Mouse (Mus musculus) kidney, postnatal 25 days (tissue): ENCODE data around the gene Nxf2.
"Not testable (repeated sequence)": the region's sequence is repeated elsewhere in the genome, so short reads cannot be mapped to it uniquely, and the experiment has no call there.

Source experiments
- DNase-seq, 2 experiments: peaks; one replicate each; pipeline ENCODE4 v3.0.0; 2021; ENCODE audit warnings: mixed read lengths in 2 of 2

The Nxf2 gene

DNA sequence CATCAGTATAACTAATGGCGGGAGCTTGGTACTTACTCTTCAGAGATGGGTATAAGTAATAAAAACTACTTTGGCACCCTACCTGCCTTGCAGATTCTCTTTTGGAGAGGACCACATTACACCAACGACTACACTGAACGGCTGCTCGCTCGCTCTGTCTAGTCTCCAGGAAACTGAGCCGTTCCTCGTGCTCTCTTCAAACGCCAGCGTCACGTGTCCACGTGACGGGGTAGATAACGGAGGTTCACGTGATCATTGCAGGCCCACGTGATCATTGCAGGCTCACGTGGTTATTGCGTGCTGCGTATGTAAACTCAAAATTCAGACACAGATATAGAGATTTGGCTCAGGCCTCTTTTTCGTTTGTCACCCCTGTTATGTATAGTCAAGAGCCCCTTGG is at the start of gene Nxf2:
TSS of gene Nxf2 (minus strand) at position 209 of the 400 bp plus-strand sequence.
- no peak for DNase-seq

DNA sequence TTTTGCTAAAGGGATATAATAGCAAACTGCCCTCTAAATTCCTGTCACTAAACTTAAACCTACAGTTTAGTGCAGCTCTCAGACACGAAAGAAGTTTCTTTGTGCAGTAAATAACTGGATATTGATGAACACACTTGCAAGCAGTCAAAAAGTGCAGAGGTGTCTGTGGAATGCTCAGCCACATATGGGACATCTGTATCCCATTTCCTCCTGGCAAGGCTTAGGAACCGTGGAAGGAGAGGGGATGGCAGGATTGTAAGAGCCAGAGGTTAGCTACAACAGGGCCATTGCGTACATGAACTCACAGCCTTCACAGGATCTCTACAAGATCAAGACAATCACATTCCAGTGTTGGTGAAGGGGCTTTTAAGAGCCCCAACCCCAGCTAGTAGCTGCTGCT is 46.8 kb upstream of the Nxf2 start:
- DNase-seq = no peak

DNA sequence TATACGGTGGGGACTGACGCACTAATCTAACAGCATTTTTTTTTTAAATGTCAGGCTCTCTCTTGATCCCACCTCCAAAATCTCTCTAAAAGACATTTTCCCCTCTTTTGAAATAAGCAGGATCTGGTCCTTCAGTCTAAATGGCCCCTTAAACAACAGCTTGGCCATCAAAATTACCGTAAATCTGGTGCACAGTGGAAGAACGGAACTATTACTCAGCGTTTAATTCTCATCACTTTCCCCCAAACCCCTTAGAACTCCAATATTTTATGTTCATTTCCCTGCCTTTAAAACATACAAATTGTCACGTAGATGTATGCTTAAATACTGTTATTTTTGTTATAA is 44.9 kb upstream of the Nxf2 start:
- no peak for DNase-seq

DNA sequence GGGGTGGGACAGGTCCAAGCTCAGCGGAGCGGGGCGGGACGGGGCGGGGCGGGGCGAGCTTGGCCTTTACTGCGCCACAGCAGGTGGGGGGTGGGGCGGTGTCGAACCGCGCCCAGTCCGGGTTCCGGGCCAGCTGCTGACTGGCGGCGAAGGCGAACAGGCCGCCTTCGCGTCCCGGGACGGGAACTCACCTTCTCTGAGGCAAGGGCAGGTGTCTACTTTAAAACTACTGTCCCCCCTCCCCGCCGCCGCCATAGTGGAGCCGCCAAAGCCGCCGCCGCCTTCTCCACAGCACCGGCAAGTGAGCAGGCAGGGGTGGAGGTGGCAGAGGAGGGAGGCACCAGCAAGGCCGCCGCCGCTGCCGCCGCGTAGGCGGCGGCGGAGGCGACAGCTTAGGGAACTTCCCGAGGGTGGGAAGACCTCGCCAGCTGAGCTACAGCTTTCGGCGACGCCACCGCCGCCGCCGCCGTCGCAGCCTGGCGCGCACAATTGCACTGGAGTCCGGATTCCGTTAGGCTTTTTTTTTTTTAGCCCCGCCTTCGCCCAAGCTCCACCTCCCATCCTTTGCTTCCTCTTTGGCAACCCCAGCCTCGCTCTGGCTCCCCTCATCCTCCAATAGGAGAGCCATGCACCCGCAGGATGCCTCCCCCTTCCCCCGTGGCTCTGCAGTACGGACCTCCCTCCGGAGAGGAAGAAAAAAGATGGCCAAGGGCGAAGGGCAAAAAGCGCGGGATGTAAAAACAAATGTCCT is 44.3 kb upstream of the Nxf2 start, which contains the start of gene Zmat1:
TSS of gene Zmat1 (minus strand) at position 490 of the 751 bp plus-strand sequence.
- peak; percentile 92 to 96 for DNase-seq

DNA sequence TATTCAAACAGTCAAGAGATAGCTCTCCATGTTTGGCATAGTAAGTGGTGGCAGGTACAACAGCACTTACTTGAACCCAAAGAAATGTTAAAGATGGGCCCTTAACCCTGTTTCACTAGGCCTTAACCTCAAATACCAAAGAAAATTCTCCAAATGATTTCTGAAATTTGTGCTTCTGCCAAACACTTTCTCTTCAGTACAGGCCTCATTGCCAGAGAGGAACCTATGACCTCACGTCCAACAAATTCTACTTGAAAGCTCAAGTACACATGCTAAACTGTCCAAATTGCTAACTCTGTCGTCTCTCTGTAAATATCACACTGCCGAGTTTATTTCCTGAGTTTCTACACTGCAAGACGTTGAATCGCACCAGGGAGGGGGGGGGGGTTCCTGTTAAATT is 43.5 kb upstream of the Nxf2 start:
- no peak for DNase-seq

DNA sequence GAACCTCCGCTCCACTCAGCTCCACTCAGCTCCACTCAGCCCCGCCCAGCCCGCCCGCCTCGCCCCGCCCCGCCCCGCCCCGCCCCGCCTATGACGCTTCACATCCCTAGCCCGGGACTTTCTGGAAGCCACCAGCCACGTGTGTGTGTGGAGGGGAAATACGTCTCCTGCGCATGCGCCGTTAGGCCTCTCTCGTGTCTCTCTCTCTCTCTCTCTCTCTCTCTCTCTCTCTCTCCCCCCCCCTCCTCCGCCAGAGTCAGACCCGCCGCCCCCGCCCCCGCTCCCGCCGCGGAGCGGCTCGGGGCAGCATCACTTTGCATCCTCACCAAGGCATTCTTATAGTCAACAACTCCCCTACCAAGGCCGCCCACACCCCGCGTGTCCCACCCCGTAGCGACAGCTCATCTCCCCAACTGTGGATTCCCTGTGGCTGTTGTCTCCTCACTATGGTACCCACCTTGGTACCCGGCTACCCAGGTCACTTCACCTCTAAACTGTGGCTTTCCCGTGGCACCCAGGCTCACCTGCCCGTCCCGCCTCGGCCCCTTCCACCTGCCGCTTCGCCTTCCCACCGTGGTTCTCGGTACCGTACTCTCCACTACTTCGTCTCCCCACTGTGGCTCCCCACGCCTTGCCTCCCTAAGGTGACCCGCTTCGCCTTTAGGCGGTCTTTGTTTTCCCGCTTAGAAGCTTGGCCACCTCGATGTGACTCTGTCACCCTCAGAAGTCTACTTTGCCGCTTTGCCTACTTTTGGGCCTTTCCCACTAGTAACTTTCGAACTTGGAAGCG is 1.1 kb downstream of the Nxf2 start:
- peak; percentile 53 to 72 for DNase-seq

DNA sequence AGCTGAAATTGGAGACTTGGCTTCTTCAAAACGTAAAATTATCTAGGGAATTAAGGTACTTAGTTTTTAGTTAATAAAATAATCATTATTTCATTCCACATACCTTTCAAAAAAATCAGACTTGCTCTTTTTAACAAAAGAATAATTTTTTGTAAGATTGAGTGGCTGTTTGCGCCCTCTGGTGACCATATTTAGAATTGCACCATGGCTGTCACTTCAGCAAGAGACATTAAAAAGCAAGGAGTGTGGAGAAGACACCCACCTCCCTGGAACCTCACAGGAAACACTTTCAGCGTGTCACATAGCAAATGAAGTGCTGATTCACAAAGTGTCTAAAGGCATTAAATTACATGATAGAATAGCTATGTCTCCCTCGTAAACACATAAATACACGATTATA is 34.2 kb downstream of the Nxf2 start:
- DNase-seq = peak in 1 of 2 experiments; percentile 34

DNA sequence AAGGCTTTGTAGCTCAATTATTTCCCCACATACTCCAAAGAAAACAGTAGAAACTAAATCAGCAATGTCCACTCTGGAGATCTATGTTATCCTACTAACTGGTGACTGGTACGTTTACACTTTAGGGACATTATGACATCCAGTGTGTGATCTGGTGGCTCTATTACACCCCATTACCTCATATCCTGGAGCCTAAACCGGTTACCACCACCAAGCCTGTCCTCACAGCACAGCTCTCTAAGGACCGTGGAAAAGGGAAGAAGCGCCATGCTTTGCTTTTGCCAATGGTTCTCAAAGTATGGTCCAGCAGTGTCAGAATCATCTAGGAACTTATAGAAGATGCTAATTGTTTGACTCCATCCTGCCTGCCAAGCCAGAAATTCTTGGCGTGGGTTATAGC is 34.6 kb downstream of the Nxf2 start:
- no peak for DNase-seq

DNA sequence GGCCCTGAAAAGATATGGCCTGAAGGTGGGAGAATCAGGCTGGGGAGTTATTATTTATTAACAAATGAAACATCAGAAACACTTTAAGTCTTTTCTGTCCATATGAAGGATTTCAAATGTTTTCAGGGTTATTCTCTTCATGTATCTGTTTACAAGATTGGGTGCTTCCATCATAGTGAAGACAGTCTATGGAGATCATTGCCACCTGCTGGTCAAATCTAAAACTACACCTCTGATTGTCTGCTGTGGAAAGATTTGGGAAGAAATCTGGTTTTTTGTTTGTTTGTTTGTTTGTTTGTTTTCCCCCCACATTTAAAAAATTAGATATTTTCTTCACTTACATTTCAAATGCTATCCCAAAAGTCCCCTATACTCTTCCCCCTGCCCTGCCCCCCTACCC is 39.5 kb downstream of the Nxf2 start:
- peak in 1 of 2 experiments; percentile 68 for DNase-seq

DNA sequence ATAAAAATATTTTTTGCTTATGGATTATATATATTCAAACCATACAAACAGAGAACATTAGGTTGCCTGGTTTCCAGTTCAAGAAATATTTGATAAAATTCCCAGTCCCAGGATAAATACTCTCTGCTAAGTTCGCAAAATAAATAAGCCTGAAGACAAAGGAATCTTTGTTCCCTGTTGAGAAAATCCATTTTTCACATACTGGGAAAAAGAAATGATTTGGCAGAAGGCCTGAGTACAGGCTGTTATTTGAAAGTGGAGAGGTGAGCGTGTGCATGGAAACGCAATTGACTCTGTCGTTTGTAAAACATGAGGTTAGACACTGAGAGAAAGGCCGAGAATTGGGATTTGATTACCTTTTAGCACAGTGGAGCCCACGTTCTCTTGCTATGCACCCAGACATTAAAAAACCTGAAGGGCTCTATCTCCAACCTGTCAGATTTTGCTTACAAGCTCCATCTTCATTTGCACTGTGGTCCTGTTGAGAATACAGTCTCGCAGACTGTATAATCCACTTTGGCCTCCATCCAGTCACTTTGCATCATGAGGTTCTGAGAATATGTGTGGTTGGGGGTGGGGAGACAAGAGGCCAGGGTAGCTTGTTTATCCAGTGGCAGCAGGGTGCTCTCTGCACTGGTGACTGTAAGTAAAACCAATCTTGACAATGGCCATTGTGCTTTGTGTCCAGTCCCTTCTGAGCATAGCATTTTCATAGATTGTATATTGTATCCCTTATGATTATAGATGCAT is 40.7 kb downstream of the Nxf2 start:
- no peak for DNase-seq

DNA sequence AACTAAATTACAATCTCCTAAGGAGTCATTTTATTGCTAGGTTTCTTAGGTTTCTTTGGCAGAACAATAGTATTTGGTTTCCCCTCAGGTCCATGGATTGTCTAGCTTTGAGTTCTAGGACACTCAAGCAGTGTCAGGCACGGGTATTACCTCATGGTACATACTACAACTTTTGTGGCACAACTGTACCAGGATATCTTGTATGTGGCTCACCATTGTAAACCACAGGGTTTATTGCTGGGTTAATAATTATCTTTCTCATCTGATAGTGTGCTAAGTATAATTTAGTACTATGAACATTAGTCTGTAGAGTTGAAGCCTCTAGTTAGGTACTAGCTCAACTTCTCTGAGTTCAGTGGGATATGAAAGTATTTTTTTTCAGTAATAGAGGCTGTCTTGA is 45.3 kb downstream of the Nxf2 start:
- DNase-seq = no peak

DNA sequence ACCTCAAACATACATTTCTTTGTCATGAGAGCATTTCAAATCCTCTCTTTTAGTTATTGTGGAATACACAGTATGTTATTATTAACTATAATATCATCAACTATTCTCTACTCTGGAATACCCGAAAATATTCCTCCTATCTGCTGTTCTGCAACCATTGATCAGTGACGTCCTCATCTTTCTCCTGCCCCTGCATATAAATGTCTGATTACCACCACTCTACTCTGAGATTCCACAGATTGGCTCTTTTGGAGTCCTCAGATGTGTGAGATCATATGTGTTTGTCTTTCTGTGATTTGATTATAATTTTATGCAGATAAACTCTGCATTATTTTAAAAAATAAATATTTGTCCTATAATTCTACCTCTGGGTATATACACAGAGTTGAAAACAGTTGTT is 48.8 kb downstream of the Nxf2 start:
- no peak for DNase-seq

DNA sequence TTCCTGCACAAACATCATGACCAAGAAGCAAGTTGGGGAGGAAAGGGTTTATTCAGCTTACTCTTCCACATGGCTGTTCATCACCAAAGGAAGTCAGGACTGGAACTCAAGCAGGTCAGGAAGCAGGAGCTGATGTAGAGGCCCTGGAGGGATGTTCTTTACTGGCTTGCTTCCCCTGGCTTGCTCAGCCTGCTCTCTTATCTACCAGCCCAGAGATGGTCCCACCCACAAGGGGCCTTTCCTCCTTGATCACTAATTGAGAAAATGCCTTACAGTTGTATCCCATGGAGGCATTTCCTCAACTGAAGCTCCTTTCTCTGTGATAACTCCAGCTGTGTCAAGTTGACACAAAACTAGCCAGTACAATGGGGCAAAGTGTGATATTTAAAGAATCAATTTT is 49.2 kb downstream of the Nxf2 start:
- DNase-seq = not testable (repeated sequence)

DNA sequence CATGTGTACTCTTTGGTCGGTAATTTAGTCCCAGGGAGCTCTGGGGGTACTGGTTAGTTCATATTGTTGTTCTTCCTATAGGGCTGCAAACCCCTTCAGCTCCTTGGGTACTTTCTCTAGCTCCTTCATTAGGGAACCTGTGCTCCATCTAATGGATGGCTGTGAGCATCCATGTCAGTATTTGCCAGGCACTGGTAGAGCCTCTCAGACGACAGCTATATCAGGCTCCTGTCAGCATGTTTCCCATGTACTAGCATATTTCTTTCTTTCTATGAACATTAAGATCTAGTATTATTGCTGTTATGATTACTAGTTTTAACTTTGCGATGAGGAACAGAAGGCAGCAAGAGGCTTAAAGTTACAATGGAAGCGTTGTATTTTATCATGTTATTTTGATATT is 49.7 kb downstream of the Nxf2 start:
- DNase-seq = no peak

DNA sequence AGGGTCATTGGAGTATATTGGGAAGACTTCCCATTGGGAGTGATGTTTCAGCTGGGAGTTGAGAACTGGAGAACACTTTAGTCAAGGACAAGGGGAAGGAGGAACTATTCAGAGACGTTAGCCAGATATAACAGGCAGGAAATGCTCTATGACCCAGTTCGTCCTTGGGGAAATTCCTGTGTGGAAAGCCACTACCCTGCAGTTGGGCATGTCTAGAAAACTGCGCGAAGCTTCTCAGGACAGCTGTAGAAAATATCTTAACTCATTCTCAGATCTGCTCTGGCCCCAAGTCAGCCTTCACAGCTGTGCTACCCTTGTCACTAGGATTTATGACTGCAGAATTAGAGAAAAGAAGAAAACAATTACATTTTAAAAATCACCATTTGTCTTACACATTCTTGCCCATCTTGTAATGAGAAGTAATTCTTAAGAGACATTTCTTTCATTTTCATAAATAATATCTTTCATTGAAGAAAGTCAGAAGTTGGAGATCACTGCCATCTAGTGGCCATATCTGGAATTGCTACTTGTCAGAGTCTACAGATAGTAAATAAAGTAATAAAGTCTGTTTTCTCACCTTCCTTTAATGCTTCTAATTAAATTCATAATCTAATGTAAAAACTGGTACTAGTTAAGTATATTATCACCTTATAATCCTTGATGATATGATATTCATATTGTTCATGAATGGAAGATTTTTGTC is 51.2 kb downstream of the Nxf2 start:
- DNase-seq = peak in 1 of 2 experiments; percentile 59

DNA sequence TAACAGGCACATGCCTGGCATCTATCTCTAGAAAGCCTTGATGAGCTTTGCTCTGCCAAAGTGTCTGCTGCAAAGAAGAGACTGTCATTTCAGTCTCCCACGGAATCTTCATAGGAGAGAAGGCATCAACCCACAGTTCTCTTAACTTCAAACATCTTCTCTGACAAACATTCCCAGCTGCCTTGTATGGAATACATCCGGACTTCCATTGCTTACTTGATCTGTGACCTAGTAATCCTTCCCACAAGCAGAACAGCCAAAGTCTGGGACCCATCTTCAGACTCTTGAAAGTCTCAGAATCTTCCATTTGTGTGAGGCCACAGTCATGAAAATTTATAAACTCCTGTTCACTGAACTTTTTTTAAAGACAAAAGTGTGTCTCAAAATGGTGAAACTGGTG is 51.7 kb downstream of the Nxf2 start:
- DNase-seq = no peak

DNA sequence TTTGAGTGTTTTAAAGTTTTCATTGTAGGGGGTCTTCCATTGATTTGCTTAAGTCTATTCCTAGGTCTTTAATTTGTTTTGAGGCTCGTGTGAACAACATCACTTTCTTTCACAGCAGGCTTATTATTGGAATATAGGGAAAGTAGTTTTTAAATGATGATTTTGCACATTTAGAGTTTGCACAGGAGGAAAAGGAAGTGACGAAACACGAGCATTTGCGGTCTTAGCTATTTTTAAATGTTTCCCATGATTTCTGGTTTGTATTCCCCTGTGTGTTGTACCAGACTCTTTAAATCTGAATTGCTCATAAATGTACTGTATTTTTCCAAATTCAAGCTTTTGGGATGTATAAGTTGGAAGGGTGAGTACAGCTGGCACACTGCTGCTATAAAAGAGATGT is 54.2 kb downstream of the Nxf2 start:
- no peak for DNase-seq
